8 mouse cellular contexts compared by ENCODE assay signal in the genomic region with DNA sequence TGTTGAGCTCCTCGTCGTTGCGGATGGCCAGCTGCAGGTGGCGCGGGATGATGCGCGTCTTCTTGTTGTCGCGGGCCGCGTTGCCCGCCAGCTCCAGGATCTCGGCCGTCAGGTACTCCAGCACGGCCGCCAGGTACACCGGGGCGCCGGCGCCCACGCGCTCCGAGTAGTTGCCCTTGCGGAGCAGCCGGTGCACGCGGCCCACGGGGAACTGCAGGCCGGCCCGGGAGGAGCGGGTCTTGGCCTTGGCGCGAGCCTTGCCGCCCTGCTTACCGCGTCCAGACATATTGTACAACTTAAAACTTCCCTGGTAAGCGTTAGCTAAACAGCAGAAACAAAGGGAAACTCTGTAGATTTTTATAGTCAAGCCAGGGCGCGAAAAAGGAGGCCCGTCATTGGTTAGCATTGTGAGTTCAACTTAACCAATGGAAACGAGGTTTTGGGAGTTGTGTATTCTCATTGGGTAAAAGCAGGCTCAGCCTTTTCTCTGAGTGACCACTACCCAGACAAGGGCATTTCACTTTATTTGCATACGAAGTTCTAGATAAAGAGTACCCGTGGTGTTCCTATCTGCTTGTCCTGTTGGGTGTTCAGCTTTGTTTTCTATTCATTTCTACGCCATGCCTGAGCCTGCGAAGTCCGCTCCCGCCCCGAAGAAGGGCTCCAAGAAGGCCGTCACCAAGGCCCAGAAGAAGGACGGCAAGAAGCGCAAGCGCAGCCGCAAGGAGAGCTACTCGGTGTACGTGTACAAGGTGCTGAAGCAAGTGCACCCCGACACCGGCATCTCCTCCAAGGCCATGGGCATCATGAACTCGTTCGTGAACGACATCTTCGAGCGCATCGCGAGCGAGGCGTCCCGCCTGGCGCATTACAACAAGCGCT. TPM values are rescaled to one million over a fixed set of nuclear protein-coding genes. Genes with fewer than 3 reads are reported as not detected.
DNase-seq lines count a peak whose midpoint lies in the region; ATAC-seq and TF ChIP-seq lines count a peak whose summit lies in the region.
"Not testable (repeated sequence)": the region's sequence is repeated elsewhere in the genome, so short reads cannot be mapped to it uniquely, and the experiment has no call there.

A gene (minus strand): TSS at position 302 of the 882 bp plus-strand sequence.
A gene (plus strand): TSS at position 604 of the 882 bp plus-strand sequence.

- peak; percentile 66; the same call in 1 of the 2 replicates for TF ChIP-seq POLR2A in CH12.LX (IDR thresholded peaks at IDR 0.05; ENCODE audit: low read depth, low read length)

- peak within 1 kb of the TSS; percentile 78 for H3K4me2 ChIP-seq in CH12.LX (ENCODE audit: insufficient read depth, low read depth, poor library complexity, severe bottlenecking)
- H3K4me2 ChIP-seq in heart, embryonic 15.5 days = peak within 1 kb of the TSS; percentile 71
- peak within 1 kb of the TSS; percentile 75 for H3K4me2 ChIP-seq in liver, embryonic 12.5 days

- dilution Hi-C loops in CH12.LX (cut with MboI; ENCODE audit: extremely low pct_ligation_motif_present, extremely low pct_unique_long_range_greater_than_20kb, low sequenced_read_pairs) = not testable (repeated sequence)

- H3K4me3 ChIP-seq in CH12.LX (replicated peaks in 1 of 3; ENCODE audit: low read depth in 2 of 3, low read length in 2 of 3, poor library complexity in 1 of 3) = peak within 1 kb of the TSS; percentile 4 to 56 (median 50)
- H3K4me3 ChIP-seq in forebrain, embryonic 10.5 days = peak within 1 kb of the TSS; percentile 58
- peak within 1 kb of the TSS; percentile 52 for H3K4me3 ChIP-seq in heart, embryonic 15.5 days
- H3K4me3 ChIP-seq in liver, embryonic 12.5 days = peak within 1 kb of the TSS; percentile 59

- WGBS in forebrain, embryonic 10.5 days = 0% methylated on average over 29 of the region's 69 CpGs
- under 1% methylated on average over 28 of the region's 69 CpGs for WGBS in heart, embryonic 15.5 days
- 0% methylated on average over 21 of the region's 69 CpGs for WGBS in liver, embryonic 12.5 days (ENCODE audit: insufficient replicate concordance)

- TF ChIP-seq CTCF in CH12.LX (conservative IDR thresholded peaks at IDR 0.05 in 1 of 2, IDR thresholded peaks at IDR 0.05 in 1 of 2; ENCODE audit: low read depth in 2 of 2, low read length in 2 of 2) = not testable (repeated sequence)

- TF ChIP-seq RAD21 in CH12.LX (IDR thresholded peaks at IDR 0.05; ENCODE audit: low read depth, low read length) = not testable (repeated sequence)

- H3K9me3 ChIP-seq in CH12.LX (replicated peaks; ENCODE audit: low read length); forebrain, embryonic 10.5 days; heart, embryonic 15.5 days (replicated peaks); liver, embryonic 12.5 days (replicated peaks): not testable (repeated sequence)

- peak within 1 kb of the TSS; percentile 86 for H3K27ac ChIP-seq in CH12.LX (ENCODE audit: insufficient read depth, low read depth)
- peak within 1 kb of the TSS; percentile 96 for H3K27ac ChIP-seq in forebrain, embryonic 10.5 days
- H3K27ac ChIP-seq in heart, embryonic 15.5 days = peak within 1 kb of the TSS; percentile 78
- H3K27ac ChIP-seq in liver, embryonic 12.5 days = peak within 1 kb of the TSS; percentile 98

- peaks cover 3 to 33% of the 10 kb centered on the region in 2 experiments; a peak in 3 of 4 replicates for H3K4me1 ChIP-seq in CH12.LX (ENCODE audit: control insufficient read depth in 1 of 2, insufficient read depth in 2 of 2)
- peaks cover 47% of the 10 kb centered on the region for H3K4me1 ChIP-seq in forebrain, embryonic 10.5 days
- peaks cover 18% of the 10 kb centered on the region for H3K4me1 ChIP-seq in heart, embryonic 15.5 days (replicated peaks)
- peaks cover 70% of the 10 kb centered on the region for H3K4me1 ChIP-seq in liver, embryonic 12.5 days

- DNase-seq in CH12.LX (ENCODE audit: extremely low read depth) = peak; percentile 98
- DNase-seq in c-Kit-positive CD71-positive TER-119-negative erythroid progenitor cells, embryonic 14.5 days (ENCODE audit: low read depth) = peak; percentile 96
- DNase-seq in forebrain, embryonic 10.5 days (ENCODE audit: extremely low spot score, low spot score) = peak; percentile 88
- DNase-seq in kidney, postnatal 14 days = peak; percentile 90
- DNase-seq in naive thymus-derived CD4-positive, alpha-beta T cell, adult 2 months (ENCODE audit: low read depth) = peak; percentile 89
- DNase-seq in splenic B cell, adult 2 months (ENCODE audit: low read depth, low spot score) = peak; percentile 95

- H3K79me2 ChIP-seq in CH12.LX (replicated peaks; ENCODE audit: control insufficient read depth, extremely low read depth, insufficient read depth, poor library complexity, severe bottlenecking) = not testable (repeated sequence)

- not testable (repeated sequence) for H3K36me3 ChIP-seq in CH12.LX (replicated peaks in 1 of 2; ENCODE audit: control insufficient read depth in 1 of 2, insufficient read depth in 1 of 2, low read length in 1 of 2); forebrain, embryonic 10.5 days (replicated peaks); heart, embryonic 15.5 days; liver, embryonic 12.5 days; splenic B cell, adult 2 months (ENCODE audit: control insufficient read depth, insufficient read depth, low read length, poor library complexity, severe bottlenecking)

- ATAC-seq in heart, embryonic 15.5 days (replicated peaks; ENCODE audit: insufficient number of reproducible peaks, insufficient read depth, low FRiP score, low read depth) = peak; percentile 96
- ATAC-seq in liver, embryonic 12.5 days = peak; percentile 91

- H3K9ac ChIP-seq in CH12.LX (ENCODE audit: insufficient read depth, low read depth) = peak within 1 kb of the TSS; percentile 92
- H3K9ac ChIP-seq in heart, embryonic 15.5 days = peak within 1 kb of the TSS; percentile 45
- peak within 1 kb of the TSS; percentile 80 for H3K9ac ChIP-seq in liver, embryonic 12.5 days

- TF ChIP-seq EP300 in CH12.LX (IDR thresholded peaks at IDR 0.05; ENCODE audit: low read length) = not testable (repeated sequence)

- H3K27me3 ChIP-seq in CH12.LX (replicated peaks); forebrain, embryonic 10.5 days (ENCODE audit: poor library complexity, severe bottlenecking); heart, embryonic 15.5 days; liver, embryonic 12.5 days (replicated peaks); splenic B cell, adult 2 months (ENCODE audit: control insufficient read depth, insufficient read depth, low read length, poor library complexity, severe bottlenecking): not testable (repeated sequence)

- in situ Hi-C loops in CH12.LX (cut with MboI; ENCODE audit: low pct_ligation_motif_present, low pct_unique_long_range_greater_than_20kb, low sequenced_read_pairs) = loop anchor here (10.0 to 25.0 kb wide), 3 partner anchors 291 to 1727 kb away; a partner anchor contains a TSS

TF ChIP-seq in CH12.LX, 34 proteins besides CTCF, POLR2A, EP300 and RAD21:
- TF ChIP-seq E2F4 (IDR thresholded peaks at IDR 0.05; ENCODE audit: insufficient replicate concordance, low read depth, low read length) (peak; percentile 100), CHD2 (IDR thresholded peaks at IDR 0.05; ENCODE audit: low read length) (peak; percentile 97), IRF4 (IDR thresholded peaks at IDR 0.05; ENCODE audit: low read depth, low read length) (0 out of 2 replicates have a peak, but pooled peaks have one; percentile 31), JUND (conservative IDR thresholded peaks at IDR 0.05; ENCODE audit: low read depth, low read length) (peak; percentile 66; the same call in 1 of the 2 replicates), MEF2A (IDR thresholded peaks at IDR 0.05; ENCODE audit: borderline replicate concordance, low read depth, low read length) (peak; percentile 44; the same call in 1 of the 2 replicates), NELFE (IDR thresholded peaks at IDR 0.05; ENCODE audit: low read depth, low read length) (peak; percentile 5), TBP (conservative IDR thresholded peaks at IDR 0.05; ENCODE audit: low read depth, low read length) (peak; percentile 99), NRF1 (IDR thresholded peaks at IDR 0.05; ENCODE audit: low read depth, low read length) (peak; percentile 48; the same call in 1 of the 2 replicates), MXI1 (IDR thresholded peaks at IDR 0.05; ENCODE audit: low read depth, low read length) (peak; percentile 21; the same call in 1 of the 2 replicates), RCOR1 (conservative IDR thresholded peaks at IDR 0.05; ENCODE audit: low read depth, low read length) (peak; percentile 56; the same call in 1 of the 2 replicates), MYC (IDR thresholded peaks at IDR 0.05; ENCODE audit: low read depth, low read length) (0 out of 2 replicates have a peak, but pooled peaks have one; percentile 24), HCFC1 (IDR thresholded peaks at IDR 0.05; ENCODE audit: low read depth, low read length) (peak; percentile 51; the same call in 1 of the 2 replicates), SIN3A (IDR thresholded peaks at IDR 0.05; ENCODE audit: low read length) (peak; percentile 66), TCF12 (IDR thresholded peaks at IDR 0.05; ENCODE audit: low read depth, low read length) (peak; percentile 94)

RNA-seq across cellular contexts. Expression of the first gene that starts in this region (rescaled TPM):
- 628 and 652 TPM in 2 replicates for total RNA-seq in CH12.LX (2012; rRNA removed)
- 4.9 and 8.1 TPM in 2 replicates for total RNA-seq in CH12.LX (2014; rRNA removed)
- polyA plus RNA-seq in CH12.LX (2012; ENCODE audit: insufficient read length, low read depth) = 2.3 and 4.5 TPM in 2 replicates
- polyA plus RNA-seq in forebrain, embryonic 10.5 days (2016; fragmentation: Nextera tagmentation; extraction: Ambion mirVana) = 12.1 and 14.3 TPM in 2 replicates
- polyA plus RNA-seq in heart, embryonic 15.5 days (2015; fragmentation: Nextera tagmentation; extraction: Ambion mirVana) = 3.5 TPM in 1 of 2 replicates, not detected in the other
- 9.3 and 17.8 TPM in 2 replicates for polyA plus RNA-seq in liver, embryonic 12.5 days (2016; fragmentation: Nextera tagmentation; extraction: Ambion mirVana)

RNA-seq across cellular contexts. Expression of the second gene that starts in this region (rescaled TPM):
- total RNA-seq in CH12.LX (2012; rRNA removed) (2,586 and 2,636 TPM in 2 replicates), CH12.LX (2014; rRNA removed) (38.2 and 47.2 TPM in 2 replicates)
- polyA plus RNA-seq in CH12.LX (2012; ENCODE audit: insufficient read length, low read depth) = 3.7 and 8.1 TPM in 2 replicates
- 6.4 and 7.7 TPM in 2 replicates for polyA plus RNA-seq in forebrain, embryonic 10.5 days (2016; fragmentation: Nextera tagmentation; extraction: Ambion mirVana)
- 1.6 and 1.7 TPM in 2 replicates for polyA plus RNA-seq in heart, embryonic 15.5 days (2015; fragmentation: Nextera tagmentation; extraction: Ambion mirVana)
- 4.4 and 4.8 TPM in 2 replicates for polyA plus RNA-seq in liver, embryonic 12.5 days (2016; fragmentation: Nextera tagmentation; extraction: Ambion mirVana)

Comparison
In these comparisons a context has a peak if more than half of its experiments do, and no peak if none do; other contexts are left out.
1. Peak in every context shown above with its lines: DNase-seq, ATAC-seq, H3K4me3 ChIP-seq and H3K27ac ChIP-seq.